Mouse (Mus musculus) ES-Bruce4 (cell line): ENCODE measurements around the gene Fam198a. TPM values are rescaled to one million over a fixed set of nuclear protein-coding genes. Genes with fewer than 3 reads are reported as not detected.

Source experiments
- H3K27ac ChIP-seq: 2 replicates; pipeline ENCODE4 v1.5.1; 2012; ENCODE audit warnings: low read length, inconsistent platforms; ENCODE audit not compliant: insufficient read depth
- H3K27me3 ChIP-seq: 2 replicates; pipeline ENCODE4 v1.6.1; 2012; ENCODE audit warnings: mild to moderate bottlenecking, low read length, inconsistent platforms; ENCODE audit not compliant: control insufficient read depth, poor library complexity, insufficient read depth, severe bottlenecking
- H3K36me3 ChIP-seq: 2 replicates; pipeline ENCODE4 v1.6.1; 2012; ENCODE audit warnings: inconsistent platforms, mild to moderate bottlenecking, low read length, moderate library complexity; ENCODE audit not compliant: control insufficient read depth, poor library complexity, insufficient read depth, severe bottlenecking
- H3K4me1 ChIP-seq: one replicate; pipeline ENCODE4 v1.8.1; 2011; ENCODE audit warnings: low read length; ENCODE audit not compliant: control insufficient read depth, insufficient read depth
- H3K4me3 ChIP-seq: 2 replicates; pipeline ENCODE4 v1.5.1; 2011; ENCODE audit warnings: low read depth, mild to moderate bottlenecking, low read length
- H3K9ac ChIP-seq: 2 replicates; pipeline ENCODE4 v1.6.1; 2012; ENCODE audit warnings: low read depth, mild to moderate bottlenecking, inconsistent platforms; ENCODE audit not compliant: poor library complexity, severe bottlenecking
- H3K9me3 ChIP-seq: replicated peaks from 2 replicates; pipeline ENCODE4 v1.6.1; 2012; ENCODE audit warnings: mild to moderate bottlenecking, low read length, inconsistent platforms; ENCODE audit not compliant: control insufficient read depth, poor library complexity, insufficient read depth, severe bottlenecking
- CTCF ChIP-seq: IDR thresholded peaks from one replicate; pipeline ENCODE4 v1.8.1; 2011; ENCODE audit warnings: low read depth, low read length
- EP300 ChIP-seq: IDR thresholded peaks from 2 replicates; pipeline ENCODE4 v1.6.1; 2011; ENCODE audit warnings: low read depth, low read length; ENCODE audit not compliant: insufficient read depth
- POLR2A ChIP-seq: IDR thresholded peaks from one replicate; pipeline ENCODE4 v1.8.1; 2011; ENCODE audit warnings: low read length; ENCODE audit not compliant: insufficient read depth
- polyA plus RNA-seq: library from polyadenylated mRNA; stranded (reverse); fragments of >200 nt; gene quantifications from 2 replicates; pipeline ENCODE4 v1.2.4, GENCODE M21; 2011; ENCODE audit warnings: low read depth; ENCODE audit not compliant: missing spikeins, insufficient read depth, insufficient read length

Gene Fam198a
- polyA plus RNA-seq, 1 experiment = not detected

DNA sequence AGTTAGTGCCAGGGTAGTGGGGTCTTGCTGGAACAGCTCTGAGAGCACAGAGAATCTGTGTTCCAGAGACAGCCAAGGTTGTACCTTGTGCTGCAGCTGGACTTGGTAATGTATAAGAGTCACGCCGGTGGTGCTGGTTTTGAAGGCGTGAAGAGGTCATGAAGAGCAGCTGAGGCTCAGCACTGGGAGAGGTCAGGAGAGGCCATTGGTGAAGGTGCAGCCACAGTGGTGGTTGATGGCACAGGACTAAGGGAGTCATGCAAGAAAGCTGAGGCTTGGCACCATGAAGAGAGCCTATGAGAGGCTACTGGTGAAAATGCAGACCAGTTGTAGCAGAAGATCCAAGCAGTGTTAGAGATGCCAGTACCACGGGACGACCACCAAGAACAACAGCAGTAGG, 70.8 kb downstream of the Fam198a start:
- Histone ChIP-seq H3K27me3 (no peaks in the 10 kb centered on the region), H3K9me3 (no peaks in the 10 kb centered on the region), H3K4me3 (no peak overlapping the region), H3K9ac (no peak overlapping the region), H3K4me1 (no peaks in the 10 kb centered on the region), H3K36me3 (no peaks in the 10 kb centered on the region), H3K27ac (no peak overlapping the region)
- no peak for TF ChIP-seq CTCF
- TF ChIP-seq POLR2A = no peak
- TF ChIP-seq EP300 = no peak

DNA sequence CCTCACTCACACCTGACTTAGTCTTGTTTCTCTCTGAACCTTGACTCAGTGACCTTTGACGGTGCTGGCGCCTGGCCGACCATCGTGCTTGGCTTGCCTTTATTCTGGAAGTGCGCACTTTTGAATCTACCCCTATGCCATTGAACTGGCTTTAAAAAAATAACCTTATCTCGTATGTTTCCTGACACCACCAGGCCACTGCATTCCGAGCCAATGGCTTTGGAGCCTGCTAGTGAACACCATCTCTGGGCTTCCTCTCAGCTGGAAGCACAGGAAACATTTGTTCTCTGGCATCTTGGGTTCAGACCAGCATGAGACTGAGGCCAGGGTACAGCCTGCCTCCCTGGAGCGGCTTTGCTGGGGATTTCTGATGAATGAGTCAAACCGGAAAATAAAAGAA, 72.0 kb downstream of the Fam198a start:
- H3K36me3 ChIP-seq = no peaks in the 10 kb centered on the region
- H3K27me3 ChIP-seq = no peaks in the 10 kb centered on the region
- TF ChIP-seq POLR2A = no peak
- TF ChIP-seq EP300 = no peak
- TF ChIP-seq CTCF = no peak
- H3K4me3 ChIP-seq = no peak overlapping the region
- H3K27ac ChIP-seq = no peak overlapping the region
- H3K9ac ChIP-seq = no peak overlapping the region
- H3K4me1 ChIP-seq = no peaks in the 10 kb centered on the region
- H3K9me3 ChIP-seq = no peaks in the 10 kb centered on the region

DNA sequence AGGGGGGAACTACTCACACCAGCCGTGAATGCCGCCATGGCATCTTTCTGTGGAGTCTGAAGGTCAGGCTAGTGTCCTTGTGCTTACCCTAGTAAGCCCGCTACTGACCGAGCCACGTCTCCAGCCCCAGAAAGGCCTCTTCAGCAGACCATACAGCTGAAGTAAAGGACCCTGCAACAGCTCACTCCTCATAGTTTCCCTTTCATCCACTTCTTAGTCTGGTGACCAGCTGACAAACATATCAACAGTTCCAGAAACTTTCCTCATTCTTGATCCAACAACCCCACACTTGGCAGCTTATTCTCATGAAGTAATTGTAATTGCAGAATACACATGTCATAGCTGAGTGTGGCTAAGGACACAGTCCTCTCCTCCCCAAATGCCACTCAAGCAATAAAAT, 73.1 kb downstream of the Fam198a start:
- Histone ChIP-seq H3K4me1 (no peaks in the 10 kb centered on the region), H3K9me3 (no peaks in the 10 kb centered on the region), H3K27me3 (no peaks in the 10 kb centered on the region), H3K27ac (no peak overlapping the region), H3K4me3 (no peak overlapping the region), H3K36me3 (no peaks in the 10 kb centered on the region), H3K9ac (no peak overlapping the region)
- TF ChIP-seq EP300 (no peak), CTCF (no peak), POLR2A (no peak)

DNA sequence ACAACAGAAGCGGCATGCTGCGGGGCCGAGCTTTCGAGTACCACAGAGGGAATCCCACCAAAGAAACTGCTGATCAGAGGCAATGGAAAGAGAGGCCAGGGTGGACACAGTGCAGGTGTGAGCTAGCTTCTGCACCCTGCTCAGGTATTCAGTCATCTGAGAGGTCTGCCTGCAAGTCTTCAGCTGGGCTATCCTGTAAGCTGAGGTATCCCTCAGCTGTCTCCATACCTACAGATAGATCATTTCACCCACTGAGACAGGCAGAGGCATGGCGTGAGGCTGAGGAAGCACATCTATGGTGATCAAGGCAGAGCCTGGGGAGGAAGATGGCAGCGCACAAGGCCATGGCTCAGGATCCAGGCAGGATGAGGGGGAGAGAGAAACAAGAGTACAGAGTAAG, 73.6 kb downstream of the Fam198a start:
- no peaks in the 10 kb centered on the region for H3K27me3 ChIP-seq
- H3K9me3 ChIP-seq = no peaks in the 10 kb centered on the region
- no peak overlapping the region for H3K27ac ChIP-seq
- no peak for TF ChIP-seq POLR2A
- TF ChIP-seq CTCF = no peak
- no peak for TF ChIP-seq EP300
- H3K4me1 ChIP-seq = no peaks in the 10 kb centered on the region
- H3K9ac ChIP-seq = no peak overlapping the region
- H3K4me3 ChIP-seq = no peak overlapping the region
- H3K36me3 ChIP-seq = no peaks in the 10 kb centered on the region

DNA sequence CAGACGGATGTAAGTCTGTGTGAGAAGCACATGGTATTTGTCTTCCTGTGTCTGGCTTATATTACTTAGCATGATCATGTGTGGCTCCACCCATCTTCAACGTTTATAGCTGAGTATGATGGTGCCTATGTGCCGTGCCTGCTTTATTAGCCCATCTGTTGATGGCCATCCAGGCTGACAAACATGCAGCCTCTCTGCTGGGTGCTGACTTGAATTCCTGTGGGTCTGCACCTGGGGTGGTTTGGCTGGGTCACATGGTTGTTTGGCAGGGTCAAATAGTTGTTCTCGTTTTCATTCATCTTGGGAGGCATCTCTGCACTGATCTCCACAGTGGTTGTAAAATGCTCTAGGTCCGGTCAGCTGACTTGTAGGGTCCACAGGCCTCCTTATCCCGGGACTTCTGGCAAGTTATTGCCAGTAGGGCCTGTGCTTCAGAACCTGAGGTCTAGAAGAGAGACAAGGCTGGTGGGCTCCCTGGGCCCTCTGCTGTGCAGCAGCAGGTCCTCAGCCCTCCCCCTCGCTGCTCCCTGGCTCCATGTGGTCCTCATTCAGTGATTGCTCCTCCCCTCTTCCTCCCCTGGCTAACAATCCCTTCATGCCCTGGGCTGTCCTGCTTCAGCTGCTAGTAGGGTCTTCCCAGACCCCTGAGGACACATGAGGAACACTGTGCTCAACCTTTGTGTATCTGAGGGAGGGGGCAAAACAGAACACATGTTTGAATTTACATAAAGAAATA, 75.2 kb downstream of the Fam198a start:
- H3K4me3 ChIP-seq = no peak overlapping the region
- no peaks in the 10 kb centered on the region for H3K27me3 ChIP-seq
- no peaks in the 10 kb centered on the region for H3K4me1 ChIP-seq
- no peak overlapping the region for H3K27ac ChIP-seq
- H3K36me3 ChIP-seq = no peaks in the 10 kb centered on the region
- no peak overlapping the region for H3K9ac ChIP-seq
- H3K9me3 ChIP-seq = no peaks in the 10 kb centered on the region
- TF ChIP-seq CTCF (no peak), POLR2A (no peak), EP300 (no peak)

DNA sequence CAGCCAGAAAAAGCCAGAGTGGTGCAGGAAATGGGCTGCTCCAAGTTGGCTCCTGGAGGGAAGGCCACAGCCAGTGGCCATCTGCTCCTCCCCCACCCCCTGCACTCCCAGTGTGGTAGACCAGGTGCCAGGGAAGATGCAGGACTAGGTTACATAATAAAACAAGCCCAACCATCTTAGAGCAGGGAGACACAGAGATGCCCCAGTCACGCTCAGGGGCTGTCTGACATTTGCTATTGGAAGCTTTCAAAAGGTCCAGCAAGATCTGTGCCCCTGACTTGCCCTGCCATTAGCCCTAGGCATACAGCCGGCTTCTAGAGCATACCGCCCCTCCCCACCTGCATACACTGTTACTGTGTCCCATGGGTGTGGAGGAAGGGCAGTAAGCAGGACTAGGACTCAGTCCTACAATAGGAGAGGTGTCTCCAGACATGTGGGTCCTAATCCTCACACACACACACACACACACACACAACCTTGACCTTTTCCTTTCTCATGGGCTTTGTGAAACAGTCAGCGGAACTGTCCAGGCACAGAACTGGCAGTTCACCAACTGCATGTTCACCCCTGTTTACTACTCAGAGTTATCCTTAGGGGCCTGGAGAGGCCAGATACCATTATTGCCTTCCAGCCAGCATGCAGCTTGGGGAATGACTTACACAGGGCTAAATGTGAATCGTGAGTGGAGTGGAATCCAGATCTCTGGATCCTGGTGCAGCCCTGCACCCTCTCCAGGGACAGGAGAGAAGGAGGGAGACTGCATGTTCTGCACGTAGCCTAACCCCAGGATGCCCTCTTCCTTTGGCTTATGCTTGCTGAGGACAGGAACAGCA, 76.5 kb downstream of the Fam198a start:
- TF ChIP-seq CTCF = no peak
- no peak for TF ChIP-seq POLR2A
- TF ChIP-seq EP300 = no peak
- Histone ChIP-seq H3K4me1 (no peaks in the 10 kb centered on the region), H3K9me3 (no peaks in the 10 kb centered on the region), H3K36me3 (no peaks in the 10 kb centered on the region), H3K27ac (no peak overlapping the region), H3K4me3 (no peak overlapping the region), H3K27me3 (no peaks in the 10 kb centered on the region), H3K9ac (no peak overlapping the region)
